Mouse (Mus musculus) myocyte (in vitro differentiated cells): Measurements from ENCODE around the gene Ppil6. TPM values are rescaled to one million over a fixed set of nuclear protein-coding genes. Genes with fewer than 3 reads are reported as not detected.

Experiments
- H3K27me3 ChIP-seq: one replicate; pipeline ENCODE4 v1.6.1; 2011; ENCODE audit not compliant: control insufficient read depth, insufficient read depth, insufficient read length
- H3K36me3 ChIP-seq: one replicate; pipeline ENCODE4 v1.6.1; 2011; ENCODE audit not compliant: control insufficient read depth, insufficient read depth
- H3K4me2 ChIP-seq: one replicate; pipeline ENCODE4 v1.6.1; 2011; ENCODE audit warnings: low read depth, control low read depth
- H3K4me3 ChIP-seq: one replicate; pipeline ENCODE4 v1.5.1; 2011; ENCODE audit warnings: mild to moderate bottlenecking, control low read depth, moderate library complexity
- H3K79me2 ChIP-seq: one replicate; pipeline ENCODE4 v1.6.1; 2011; ENCODE audit not compliant: control insufficient read depth, insufficient read depth
- H3ac ChIP-seq: one replicate; pipeline ENCODE4 v1.6.1; 2011; ENCODE audit not compliant: control insufficient read depth, insufficient read length
- CEBPB ChIP-seq: IDR thresholded peaks from 2 replicates; pipeline ENCODE4 v1.6.1; 2011; ENCODE audit warnings: mild to moderate bottlenecking, moderate library complexity; ENCODE audit not compliant: poor library complexity, insufficient read depth, severe bottlenecking
- E2F4 ChIP-seq: IDR thresholded peaks from one replicate; pipeline ENCODE4 v1.6.1; 2011; ENCODE audit warnings: mild to moderate bottlenecking, control low read depth, moderate library complexity; ENCODE audit not compliant: insufficient read depth
- MAX ChIP-seq: IDR thresholded peaks from one replicate; pipeline ENCODE4 v1.6.1; 2011; ENCODE audit warnings: low read depth, mild to moderate bottlenecking, control low read depth
- MYOD1 ChIP-seq, 3 experiments: IDR thresholded peaks; one replicate each; pipeline ENCODE4 v1.6.1; 2011; ENCODE audit warnings: control low read depth in 2 of 3, low read depth in 2 of 3, mild to moderate bottlenecking in 2 of 3, moderate library complexity in 1 of 3; ENCODE audit not compliant: insufficient read length in 2 of 3, control insufficient read depth in 1 of 3
- MYOG ChIP-seq, 3 experiments: IDR thresholded peaks; one replicate each; pipeline ENCODE4 v1.6.1; 2011; ENCODE audit warnings: control low read depth in 2 of 3, low read depth in 2 of 3, mild to moderate bottlenecking in 2 of 3; ENCODE audit not compliant: insufficient read length in 2 of 3, control insufficient read depth in 1 of 3, insufficient read depth in 1 of 3
- POLR2A ChIP-seq: IDR thresholded peaks from one replicate; pipeline ENCODE4 v1.6.1; 2011; ENCODE audit warnings: low read depth, mild to moderate bottlenecking, control low read depth, moderate library complexity; ENCODE audit not compliant: insufficient read length
- POLR2AphosphoS2 ChIP-seq: IDR thresholded peaks from one replicate; pipeline ENCODE4 v1.6.1; 2011; ENCODE audit warnings: low read depth, control low read depth; ENCODE audit not compliant: insufficient read length
- REST ChIP-seq: IDR thresholded peaks from one replicate; pipeline ENCODE4 v1.6.1; 2011; ENCODE audit warnings: mild to moderate bottlenecking, control low read depth, moderate library complexity; ENCODE audit not compliant: insufficient read depth, insufficient read length
- SRF ChIP-seq: IDR thresholded peaks from one replicate; pipeline ENCODE4 v1.6.1; 2011; ENCODE audit warnings: low read depth; ENCODE audit not compliant: control insufficient read depth, insufficient read length
- TCF12 ChIP-seq: IDR thresholded peaks from one replicate; pipeline ENCODE4 v1.6.1; 2011; ENCODE audit warnings: mild to moderate bottlenecking, control low read depth; ENCODE audit not compliant: poor library complexity, insufficient read depth, severe bottlenecking
- TCF3 ChIP-seq: IDR thresholded peaks from one replicate; pipeline ENCODE4 v1.6.1; 2011; ENCODE audit warnings: low read depth, control low read depth; ENCODE audit not compliant: insufficient read length
- USF1 ChIP-seq: IDR thresholded peaks from one replicate; pipeline ENCODE4 v1.6.1; 2011; ENCODE audit warnings: low read depth, mild to moderate bottlenecking, control low read depth, moderate library complexity
- polyA plus RNA-seq: library from polyadenylated mRNA; unstranded; fragments of >200 nt; fragmentation: generic; extraction: Trizol; gene quantifications from one replicate; pipeline ENCODE4 v1.2.1, GENCODE M21; 2012; ENCODE audit warnings: missing spikeins

Ppil6 gene
- polyA plus RNA-seq, 1 experiment = 0.64 TPM

DNA sequence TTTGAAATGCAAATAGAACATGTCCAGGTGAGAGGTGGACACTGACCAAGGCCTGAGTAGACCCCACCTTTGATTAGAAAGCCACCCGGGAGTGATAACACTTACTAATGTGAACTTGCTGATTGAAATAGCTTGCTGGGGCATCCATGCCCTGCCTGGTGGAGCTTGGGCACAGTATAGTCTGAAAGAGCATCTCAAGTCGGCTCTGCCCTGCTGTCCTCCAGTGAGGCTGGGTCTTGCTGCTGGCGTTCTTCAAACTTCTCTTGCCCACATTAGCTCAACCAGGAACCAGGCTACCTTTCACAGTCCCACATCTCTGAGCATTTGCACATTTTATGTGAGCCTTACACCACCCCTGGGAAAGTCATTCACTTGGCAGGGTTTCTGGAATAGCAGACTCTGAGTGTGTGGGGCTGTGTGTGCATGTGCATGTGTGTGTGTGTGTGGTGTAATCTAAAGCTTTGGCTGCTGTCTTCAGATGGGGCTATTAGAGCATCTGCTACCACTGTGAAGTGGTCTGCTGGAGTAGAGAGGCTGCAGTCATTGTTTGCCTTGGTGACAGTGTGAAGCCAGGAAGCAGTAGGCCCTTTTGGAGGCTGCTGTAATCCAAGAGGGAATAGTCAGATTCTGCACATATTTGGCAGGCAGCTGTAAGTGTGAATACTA, 29.0 kb upstream of the Ppil6 start:
- Histone ChIP-seq H3ac (no peak overlapping the region), H3K4me2 (no peak overlapping the region), H3K36me3 (peaks cover 32% of the 10 kb centered on the region), H3K27me3 (no peaks in the 10 kb centered on the region), H3K4me3 (no peak overlapping the region), H3K79me2 (no peaks in the 10 kb centered on the region)
- TF ChIP-seq MAX (no peak), TCF12 (no peak), CEBPB (no peak)

DNA sequence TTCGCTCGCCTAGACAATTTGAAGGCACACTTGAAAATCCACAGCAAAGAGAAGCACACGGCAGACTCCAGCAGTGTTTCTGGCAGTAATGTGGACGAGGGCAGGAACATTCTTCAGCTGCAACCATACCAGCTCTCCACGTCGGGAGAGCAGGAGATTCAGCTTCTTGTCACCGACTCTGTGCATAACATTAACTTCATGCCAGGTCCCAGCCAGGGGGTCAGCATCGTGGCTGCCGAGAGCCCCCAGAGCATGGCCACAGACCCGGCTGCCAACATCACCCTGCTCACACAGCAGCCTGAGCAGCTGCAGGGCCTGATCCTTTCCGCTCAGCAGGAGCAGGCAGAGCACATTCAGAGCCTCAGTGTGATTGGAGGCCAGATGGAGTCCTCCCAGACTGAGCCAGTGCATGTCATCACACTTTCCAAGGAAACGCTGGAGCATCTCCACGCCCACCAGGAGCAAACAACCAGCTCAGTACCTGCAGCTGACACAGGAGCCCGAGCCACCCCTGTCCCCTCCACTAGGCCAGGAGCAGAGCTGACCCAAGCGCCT, 25.8 kb upstream of the Ppil6 start:
- no peaks in the 10 kb centered on the region for H3K79me2 ChIP-seq
- no peak for TF ChIP-seq REST
- TF ChIP-seq TCF12 = no peak
- no peak for TF ChIP-seq MAX
- TF ChIP-seq E2F4 = no peak
- no peak for TF ChIP-seq TCF3
- no peak for TF ChIP-seq MYOD1 (IDR thresholded peaks at IDR 0.05; ENCODE audit: control insufficient read depth in 1 of 3, insufficient read length in 2 of 3, low read depth in 2 of 3)
- no peak for TF ChIP-seq MYOG (IDR thresholded peaks at IDR 0.05; ENCODE audit: control insufficient read depth in 1 of 3, insufficient read depth in 1 of 3, insufficient read length in 2 of 3, low read depth in 2 of 3)
- TF ChIP-seq USF1 = no peak
- TF ChIP-seq CEBPB = no peak
- no peak for TF ChIP-seq SRF
- TF ChIP-seq POLR2A = no peak
- TF ChIP-seq POLR2AphosphoS2 = no peak

DNA sequence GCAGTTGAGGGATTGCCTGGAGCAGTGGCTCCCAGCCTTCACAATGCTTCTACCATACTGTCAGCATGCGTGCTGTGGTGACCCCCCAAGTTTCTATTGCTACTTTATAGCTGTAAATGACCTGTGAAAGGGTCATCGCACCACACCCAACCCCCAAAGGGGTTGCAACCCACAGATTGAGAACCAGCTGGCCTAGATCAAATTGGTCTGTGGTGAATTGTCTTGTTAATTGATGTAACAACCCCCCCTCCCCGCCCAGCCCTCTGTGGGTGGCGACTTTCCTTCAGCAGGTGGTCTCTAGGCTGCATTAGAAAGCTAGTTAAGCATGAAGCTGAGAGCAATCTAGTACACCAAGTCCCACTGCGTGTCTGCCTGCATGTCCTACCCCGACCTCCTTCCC, 22.9 kb upstream of the Ppil6 start:
- Histone ChIP-seq H3K79me2 (no peaks in the 10 kb centered on the region), H3K4me2 (no peak overlapping the region), H3K27me3 (no peaks in the 10 kb centered on the region), H3ac (no peak overlapping the region), H3K36me3 (peaks cover 15% of the 10 kb centered on the region), H3K4me3 (no peak overlapping the region)
- TF ChIP-seq POLR2AphosphoS2 = no peak
- no peak for TF ChIP-seq MYOG (IDR thresholded peaks at IDR 0.05; ENCODE audit: control insufficient read depth in 1 of 3, insufficient read depth in 1 of 3, insufficient read length in 2 of 3, low read depth in 2 of 3)
- no peak for TF ChIP-seq SRF
- no peak for TF ChIP-seq CEBPB
- no peak for TF ChIP-seq TCF12

More for the DNA sequence above, 25.8 kb upstream of the Ppil6 start:
- Histone ChIP-seq H3K27me3 (no peaks in the 10 kb centered on the region), H3K4me3 (no peak overlapping the region), H3K4me2 (no peak overlapping the region), H3K36me3 (peaks cover 21% of the 10 kb centered on the region), H3ac (no peak overlapping the region)

DNA sequence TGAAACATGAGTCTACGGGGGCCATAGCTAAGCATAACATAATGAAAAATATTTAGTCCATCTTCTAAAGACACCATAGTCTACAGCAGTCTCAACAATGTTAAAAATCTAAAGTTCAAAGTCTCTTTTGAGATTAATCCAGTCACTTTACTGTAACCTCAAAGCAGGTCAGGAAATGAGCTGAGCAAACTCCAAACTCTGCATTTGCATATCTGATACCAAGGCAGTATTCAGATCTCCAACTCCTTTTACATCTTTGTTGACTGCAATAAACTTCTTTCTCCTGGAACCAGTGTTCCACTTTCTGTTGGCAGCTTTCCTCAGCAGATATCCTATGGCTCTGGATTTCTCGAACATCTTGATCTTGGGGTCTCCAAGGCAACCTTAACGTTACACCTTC, 19.5 kb upstream of the Ppil6 start:
- H3K79me2 ChIP-seq = no peaks in the 10 kb centered on the region
- no peak overlapping the region for H3K4me3 ChIP-seq
- TF ChIP-seq CEBPB = no peak
- TF ChIP-seq TCF3 = no peak
- TF ChIP-seq TCF12 = no peak
- no peak for TF ChIP-seq MAX
- TF ChIP-seq SRF = no peak
- no peak for TF ChIP-seq POLR2AphosphoS2
- TF ChIP-seq USF1 = no peak
- no peak for TF ChIP-seq REST
- no peak overlapping the region for H3K4me2 ChIP-seq
- no peaks in the 10 kb centered on the region for H3K36me3 ChIP-seq
- no peak overlapping the region for H3ac ChIP-seq
- H3K27me3 ChIP-seq = no peaks in the 10 kb centered on the region

DNA sequence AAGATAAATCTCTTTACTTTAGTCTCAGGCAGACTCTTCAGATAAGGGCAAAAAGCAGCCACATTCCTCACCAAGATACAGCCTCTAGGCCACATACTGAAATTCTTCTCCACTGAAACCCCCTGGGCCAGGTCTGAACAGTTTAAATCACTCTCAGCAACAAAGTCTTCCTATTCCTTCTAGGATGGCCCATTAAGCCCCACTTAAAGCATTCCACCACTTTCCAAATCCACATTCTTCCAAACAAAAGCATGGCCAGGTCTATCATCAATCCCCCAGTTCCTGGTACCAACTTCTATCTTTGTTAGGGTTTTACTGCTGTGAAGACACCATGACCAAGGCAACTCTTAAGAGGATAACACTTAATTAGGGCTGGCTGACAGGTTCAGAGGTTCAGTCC, 17.7 kb upstream of the Ppil6 start:
- TF ChIP-seq REST (no peak), MYOG (IDR thresholded peaks at IDR 0.05; ENCODE audit: control insufficient read depth in 1 of 3, insufficient read depth in 1 of 3, insufficient read length in 2 of 3, low read depth in 2 of 3) (no peak), POLR2A (no peak), MAX (no peak), CEBPB (no peak), USF1 (no peak), SRF (no peak), E2F4 (no peak), POLR2AphosphoS2 (no peak), MYOD1 (IDR thresholded peaks at IDR 0.05; ENCODE audit: control insufficient read depth in 1 of 3, insufficient read length in 2 of 3, low read depth in 2 of 3) (no peak), TCF3 (no peak), TCF12 (no peak)
- Histone ChIP-seq H3K4me3 (no peak overlapping the region), H3K27me3 (no peaks in the 10 kb centered on the region), H3K79me2 (no peaks in the 10 kb centered on the region), H3ac (no peak overlapping the region), H3K36me3 (no peaks in the 10 kb centered on the region), H3K4me2 (no peak overlapping the region)
